Mouse (Mus musculus): ENCODE data around the gene Rasgrp4.
"Not testable (repeated sequence)": the region's sequence is repeated elsewhere in the genome, so short reads cannot be mapped to it uniquely, and the experiment has no call there.

The Rasgrp4 gene

GRCm38 (mm10) chr7:29178106-29178505 lies 43.5 kb downstream of the Rasgrp4 start:
- DNase-seq (ENCODE audit: low read depth), result no peak

GRCm38 (mm10) chr7:29179323-29179722 lies 44.7 kb downstream of the Rasgrp4 start:
- no peak for DNase-seq (ENCODE audit: low read depth)

- DNase-seq (ENCODE audit: low read depth), result peak; percentile 92
These were observed 45.6 kb downstream of the Rasgrp4 start, which contains the start of gene Psmd8 for GRCm38 (mm10) chr7:29180077-29180853. Gene Psmd8, minus strand, starts transcription at chr7:29180701.

- DNase-seq (ENCODE audit: low read depth), result no peak
These were observed 46.2 kb downstream of the Rasgrp4 start for GRCm38 (mm10) chr7:29180854-29181236.

GRCm38 (mm10) chr7:29181323-29181722 lies 46.7 kb downstream of the Rasgrp4 start:
- not testable (repeated sequence) for DNase-seq (ENCODE audit: low read depth)

GRCm38 (mm10) chr7:29194230-29194629 lies 59.6 kb downstream of the Rasgrp4 start:
- DNase-seq (ENCODE audit: low read depth), result not testable (repeated sequence)

GRCm38 (mm10) chr7:29202577-29202976 lies 67.9 kb downstream of the Rasgrp4 start:
- DNase-seq (ENCODE audit: low read depth), result no peak

Measured in c-Kit-positive CD71-negative TER-119-negative erythroid progenitor cells, embryonic 14.5 days (primary cell).